Mouse (Mus musculus) layer of hippocampus, postnatal 10 days (tissue): ENCODE measurements around the gene Hcar2. TPM values are rescaled to one million over a fixed set of nuclear protein-coding genes. Genes with fewer than 3 reads are reported as not detected.

Experiments
- DNase-seq, 2 experiments: peaks; one replicate each; pipeline ENCODE4 v3.0.0; 2021; ENCODE audit warnings: low spot score in 2 of 2
- long read RNA-seq: library from polyadenylated mRNA; stranded (forward); transcript quantifications from one replicate; pipeline ENCODE4 v2.0.0, GENCODE M21; 2023
- total RNA-seq, 2 experiments: library from RNA; stranded (reverse); gene quantifications; 2 replicates each; pipeline ENCODE4 v1.2.3; 2021

Hcar2 gene
- total RNA-seq = not detected
- long read RNA-seq = 0 reads

- DNase-seq = no peak
Observed at GRCm38 (mm10) chr5:123865365-123865764, at the start of gene Hcar2. Gene Hcar2, minus strand, starts transcription at chr5:123865499.

GRCm38 (mm10) chr5:123914852-123915251, 49.6 kb upstream of the Hcar2 start:
- no peak for DNase-seq

GRCm38 (mm10) chr5:123907631-123907977, 42.3 kb upstream of the Hcar2 start:
- no peak for DNase-seq

- DNase-seq = peak; percentile 100
Observed at GRCm38 (mm10) chr5:123906976-123907630, 41.8 kb upstream of the Hcar2 start, which contains the start of gene Denr. Gene Denr, plus strand, starts transcription at chr5:123907175.

GRCm38 (mm10) chr5:123906146-123906975, 41.1 kb upstream of the Hcar2 start:
- no peak for DNase-seq

GRCm38 (mm10) chr5:123904059-123904672, 38.9 kb upstream of the Hcar2 start:
- no peak for DNase-seq

- DNase-seq = no peak
Observed at GRCm38 (mm10) chr5:123897352-123897751, 32.1 kb upstream of the Hcar2 start.

GRCm38 (mm10) chr5:123896395-123896794, 31.1 kb upstream of the Hcar2 start:
- no peak for DNase-seq

- DNase-seq = no peak
Observed at GRCm38 (mm10) chr5:123893520-123893919, 28.2 kb upstream of the Hcar2 start.

GRCm38 (mm10) chr5:123891669-123892068, 26.4 kb upstream of the Hcar2 start:
- DNase-seq = peak; percentile 52 to 64

- no peak for DNase-seq
Observed at GRCm38 (mm10) chr5:123890987-123891386, 25.7 kb upstream of the Hcar2 start.

- DNase-seq = no peak
Observed at GRCm38 (mm10) chr5:123890312-123890711, 25.0 kb upstream of the Hcar2 start.

GRCm38 (mm10) chr5:123886365-123886764, 21.1 kb upstream of the Hcar2 start:
- no peak for DNase-seq

- DNase-seq = no peak
Observed at GRCm38 (mm10) chr5:123884332-123884731, 19.0 kb upstream of the Hcar2 start.

GRCm38 (mm10) chr5:123883891-123884290, 18.6 kb upstream of the Hcar2 start:
- DNase-seq = no peak

GRCm38 (mm10) chr5:123880778-123881177, 15.5 kb upstream of the Hcar2 start:
- DNase-seq = no peak

GRCm38 (mm10) chr5:123879928-123880327, 14.6 kb upstream of the Hcar2 start, which contains the start of gene Hcar1:
Gene Hcar1, minus strand, starts transcription at chr5:123880020.
- no peak for DNase-seq

- DNase-seq = no peak
Observed at GRCm38 (mm10) chr5:123878056-123878455, 12.8 kb upstream of the Hcar2 start.

- DNase-seq = no peak
Observed at GRCm38 (mm10) chr5:123874177-123874576, 8.9 kb upstream of the Hcar2 start.

GRCm38 (mm10) chr5:123869615-123870014, 4.3 kb upstream of the Hcar2 start:
- no peak for DNase-seq

GRCm38 (mm10) chr5:123866457-123866856, 1.2 kb upstream of the Hcar2 start:
- no peak for DNase-seq

- DNase-seq = no peak
Observed at GRCm38 (mm10) chr5:123863934-123864333, 1.4 kb downstream of the Hcar2 start.
